Mouse (Mus musculus) megakaryocyte, embryonic 14.5 days (primary cell): ENCODE data around the gene Rnf182. TPM values are rescaled to one million over a fixed set of nuclear protein-coding genes. Genes with fewer than 3 reads are reported as not detected.

Experiments
- H3K27me3 ChIP-seq: replicated peaks from 2 replicates; pipeline ENCODE3; 2012; ENCODE audit warnings: inconsistent platforms
- H3K36me3 ChIP-seq: replicated peaks from 2 replicates; pipeline ENCODE3; 2012; ENCODE audit warnings: low read length, inconsistent platforms, mixed read lengths
- H3K4me1 ChIP-seq: 2 replicates; pipeline ENCODE4 v1.6.1; 2012; ENCODE audit warnings: inconsistent platforms
- H3K4me3 ChIP-seq: replicated peaks from 2 replicates; pipeline ENCODE3; 2012; ENCODE audit warnings: moderate library complexity, mild to moderate bottlenecking, inconsistent platforms
- H3K9me3 ChIP-seq: 2 replicates; pipeline ENCODE4 v1.6.1; 2012; ENCODE audit warnings: inconsistent platforms
- FLI1 ChIP-seq: IDR thresholded peaks from 2 replicates; pipeline ENCODE4 v1.6.1; 2012; ENCODE audit warnings: low read length, inconsistent platforms, mixed read lengths
- GATA1 ChIP-seq: IDR thresholded peaks from 3 replicates; pipeline ENCODE4 v1.6.1; 2012; ENCODE audit warnings: mixed read lengths, low read length, inconsistent platforms, borderline replicate concordance
- polyA plus RNA-seq: library from polyadenylated mRNA; stranded (reverse); fragments of >175 nt; gene quantifications from 2 replicates; pipeline ENCODE4 v1.2.3, GENCODE M21; 2012; ENCODE audit warnings: low replicate concordance; ENCODE audit not compliant: insufficient read depth

Rnf182 gene
- polyA plus RNA-seq, 1 experiment = not detected

- Histone ChIP-seq H3K9me3 (no peaks in the 10 kb centered on the region), H3K4me3 (no peak overlapping the region), H3K4me1 (no peaks in the 10 kb centered on the region), H3K36me3 (no peaks in the 10 kb centered on the region), H3K27me3 (peaks cover 34% of the 10 kb centered on the region)
- TF ChIP-seq FLI1 = no peak
- TF ChIP-seq GATA1 = no peak
These were observed 6.7 kb upstream of the Rnf182 start for GRCm38 (mm10) chr13:43608854-43609253.

DNA sequence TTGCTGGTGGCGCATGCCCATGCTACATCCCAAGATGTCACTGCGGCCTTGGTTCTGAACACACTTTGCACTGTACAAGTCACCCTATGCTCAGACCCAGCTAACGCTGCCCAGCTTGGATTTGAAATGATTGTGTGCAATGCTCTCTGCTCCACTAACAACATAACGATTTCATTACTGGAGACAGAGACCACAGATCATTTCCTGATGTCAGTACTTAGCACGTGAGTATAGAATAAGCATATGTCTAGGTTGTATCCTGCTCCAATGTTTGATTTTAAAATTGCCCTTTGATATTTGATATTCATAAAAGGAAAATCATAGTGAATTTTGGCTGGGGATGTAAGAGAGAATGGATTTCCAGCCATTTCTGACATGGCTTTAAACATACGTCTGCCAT is 3.5 kb upstream of the Rnf182 start:
- no peak for TF ChIP-seq FLI1
- TF ChIP-seq GATA1 = no peak
- Histone ChIP-seq H3K4me3 (no peak overlapping the region), H3K9me3 (no peaks in the 10 kb centered on the region)

GRCm38 (mm10) chr13:43614667-43615066 is 843 bp upstream of the Rnf182 start:
- H3K9me3 ChIP-seq = no peaks in the 10 kb centered on the region
- H3K4me3 ChIP-seq = no peak overlapping the region
- H3K4me1 ChIP-seq = peaks cover 18% of the 10 kb centered on the region
- TF ChIP-seq GATA1 (no peak), FLI1 (no peak)
- no peaks in the 10 kb centered on the region for H3K36me3 ChIP-seq
- peaks cover 61% of the 10 kb centered on the region for H3K27me3 ChIP-seq

More for the DNA sequence above, 3.5 kb upstream of the Rnf182 start:
- Histone ChIP-seq H3K4me1 (peaks cover 18% of the 10 kb centered on the region), H3K27me3 (peaks cover 40% of the 10 kb centered on the region), H3K36me3 (no peaks in the 10 kb centered on the region)

- Histone ChIP-seq H3K4me3 (peak overlapping the region; percentile 88), H3K4me1 (peaks cover 18% of the 10 kb centered on the region), H3K36me3 (no peaks in the 10 kb centered on the region), H3K9me3 (no peaks in the 10 kb centered on the region), H3K27me3 (peaks cover 64% of the 10 kb centered on the region)
- no peak for TF ChIP-seq FLI1
- no peak for TF ChIP-seq GATA1
These were observed 325 bp upstream of the Rnf182 start for GRCm38 (mm10) chr13:43615194-43615576.

DNA sequence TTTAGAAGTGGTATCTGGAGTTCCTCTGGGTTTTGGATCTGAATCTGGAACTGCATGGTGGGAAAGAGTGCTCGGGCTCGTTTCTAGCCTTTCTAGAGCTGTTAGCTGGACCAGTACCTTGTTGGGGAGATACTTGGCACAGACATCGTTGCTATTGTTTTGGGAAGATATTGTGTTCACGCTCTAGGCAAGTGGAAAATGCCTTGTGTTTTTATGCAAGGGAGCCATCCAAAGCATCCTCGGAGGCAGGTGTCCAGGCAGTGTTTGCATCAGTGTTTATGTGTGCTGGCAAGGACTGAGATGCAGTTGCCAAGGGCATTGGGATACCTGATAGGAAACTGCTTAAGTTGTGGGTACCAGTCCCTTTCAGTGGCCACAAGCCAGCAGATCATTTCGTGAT is 1.0 kb downstream of the Rnf182 start:
- H3K9me3 ChIP-seq = no peaks in the 10 kb centered on the region
- TF ChIP-seq FLI1 (no peak), GATA1 (no peak)
- H3K4me1 ChIP-seq = peaks cover 18% of the 10 kb centered on the region
- peaks cover 58% of the 10 kb centered on the region for H3K27me3 ChIP-seq
- H3K4me3 ChIP-seq = peak overlapping the region; percentile 1
- H3K36me3 ChIP-seq = no peaks in the 10 kb centered on the region

DNA sequence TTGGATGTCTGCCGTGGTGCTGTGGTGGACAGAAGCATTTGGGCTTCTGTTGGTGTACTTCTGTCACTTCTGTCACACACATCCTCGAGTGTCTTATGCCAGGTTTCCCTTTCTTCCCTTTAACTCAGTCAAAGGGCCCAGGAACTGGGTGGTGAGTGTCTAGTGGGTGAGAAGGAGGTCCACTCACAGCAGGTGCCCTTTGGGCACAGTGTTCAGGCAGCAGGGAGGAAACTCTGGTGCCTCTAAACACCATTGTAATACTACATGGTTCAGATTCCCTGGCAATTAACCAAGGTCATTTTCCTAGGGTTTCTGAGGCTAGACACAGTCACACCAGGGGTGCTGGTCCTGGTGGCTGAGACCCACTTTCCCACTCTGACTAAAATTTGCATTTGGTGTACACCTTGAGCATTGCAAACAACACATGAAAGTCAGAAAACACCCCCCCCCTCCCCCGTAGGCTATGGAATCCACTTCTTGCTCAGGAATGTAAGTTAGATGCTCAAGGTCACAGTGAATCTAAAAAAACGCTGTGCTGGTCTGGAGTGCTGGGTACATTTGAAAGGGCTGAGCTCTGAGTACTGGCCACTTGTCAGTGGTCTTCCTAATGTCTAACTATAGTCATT is 4.2 kb downstream of the Rnf182 start:
- Histone ChIP-seq H3K27me3 (peaks cover 51% of the 10 kb centered on the region), H3K4me1 (peaks cover 18% of the 10 kb centered on the region), H3K9me3 (peaks cover 3% of the 10 kb centered on the region), H3K4me3 (no peak overlapping the region), H3K36me3 (no peaks in the 10 kb centered on the region)
- TF ChIP-seq FLI1 = no peak
- TF ChIP-seq GATA1 = no peak

DNA sequence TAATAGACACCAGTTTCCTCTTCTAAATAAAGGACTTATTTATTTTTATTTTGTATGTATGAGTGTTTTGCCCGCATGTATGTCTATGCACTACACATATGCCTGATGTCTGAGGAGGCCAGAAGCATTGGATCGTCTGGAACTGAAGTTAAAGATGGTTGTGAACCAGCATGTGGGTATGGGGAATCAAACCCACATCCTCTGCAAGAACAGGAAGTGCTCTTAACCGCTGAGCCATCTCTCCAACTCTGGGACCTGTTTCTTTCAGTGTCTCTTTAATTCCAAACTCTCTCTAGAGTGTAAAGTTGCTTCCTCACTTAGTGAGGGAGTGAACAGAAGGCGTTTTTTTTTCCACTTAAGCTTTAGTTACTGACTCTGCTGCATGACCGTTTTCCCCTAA is 12.4 kb downstream of the Rnf182 start:
- no peaks in the 10 kb centered on the region for H3K36me3 ChIP-seq
- peaks cover 20% of the 10 kb centered on the region for H3K27me3 ChIP-seq
- peaks cover 8% of the 10 kb centered on the region for H3K9me3 ChIP-seq
- peaks cover 18% of the 10 kb centered on the region for H3K4me1 ChIP-seq
- no peak overlapping the region for H3K4me3 ChIP-seq
- TF ChIP-seq GATA1 (no peak), FLI1 (no peak)

GRCm38 (mm10) chr13:43629785-43630184 is 14.3 kb downstream of the Rnf182 start:
- Histone ChIP-seq H3K4me1 (peaks cover 18% of the 10 kb centered on the region), H3K27me3 (peaks cover 21% of the 10 kb centered on the region), H3K4me3 (no peak overlapping the region), H3K9me3 (0 out of 2 replicates have a peak, but pooled peaks cover 5% of the 10 kb centered on the region), H3K36me3 (no peaks in the 10 kb centered on the region)
- no peak for TF ChIP-seq GATA1
- no peak for TF ChIP-seq FLI1

DNA sequence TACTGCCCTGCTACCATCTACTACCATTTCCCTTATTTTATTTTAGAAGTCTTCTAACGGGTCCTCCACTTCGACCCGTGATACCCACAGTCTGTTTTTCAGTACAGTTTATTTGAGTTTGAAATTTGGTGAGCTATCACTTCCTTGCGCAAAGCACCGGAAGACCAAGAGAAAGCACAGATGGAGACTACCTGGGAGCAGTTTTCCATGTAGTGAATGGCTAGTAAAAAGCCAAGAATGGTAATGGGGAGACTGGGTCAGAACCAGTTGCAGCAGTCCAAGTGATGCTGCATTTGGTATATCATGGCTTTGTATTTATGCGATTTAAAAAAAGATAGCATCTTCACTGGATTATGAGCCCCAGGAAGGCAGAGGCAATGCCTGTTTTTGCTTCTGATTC is 15.8 kb downstream of the Rnf182 start:
- 0 out of 2 replicates have a peak, but pooled peaks cover 5% of the 10 kb centered on the region for H3K9me3 ChIP-seq
- TF ChIP-seq FLI1 = no peak
- TF ChIP-seq GATA1 = no peak

DNA sequence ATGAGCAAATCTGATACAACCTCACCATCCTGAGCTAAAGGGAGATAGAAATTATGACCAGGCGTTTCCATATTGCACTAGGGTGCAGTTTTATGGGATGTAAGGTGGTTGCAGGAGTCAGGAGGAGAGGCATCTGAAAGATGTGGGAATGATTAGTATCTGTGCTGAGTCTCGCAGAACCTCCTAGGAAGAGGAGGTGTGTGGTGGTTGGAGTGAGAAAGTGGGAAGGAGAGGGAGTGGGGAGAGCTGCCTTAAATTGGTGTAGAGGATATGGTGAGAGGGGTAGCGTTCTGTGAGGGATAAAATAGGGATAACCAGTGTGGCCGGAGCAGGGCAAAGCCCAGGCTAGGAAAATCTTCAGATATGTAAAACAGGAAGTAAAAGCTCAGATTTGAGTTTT is 17.5 kb downstream of the Rnf182 start:
- H3K27me3 ChIP-seq = peaks cover 28% of the 10 kb centered on the region
- no peak for TF ChIP-seq GATA1
- TF ChIP-seq FLI1 = no peak
- 0 out of 2 replicates have a peak, but pooled peaks cover 5% of the 10 kb centered on the region for H3K9me3 ChIP-seq
- no peak overlapping the region for H3K4me3 ChIP-seq
- peaks cover 15% of the 10 kb centered on the region for H3K4me1 ChIP-seq
- H3K36me3 ChIP-seq = no peaks in the 10 kb centered on the region

More for the DNA sequence above, 15.8 kb downstream of the Rnf182 start:
- Histone ChIP-seq H3K36me3 (no peaks in the 10 kb centered on the region), H3K4me3 (no peak overlapping the region), H3K27me3 (peaks cover 28% of the 10 kb centered on the region), H3K4me1 (peaks cover 18% of the 10 kb centered on the region)
